Mouse (Mus musculus) small intestine, adult 2 months (tissue): ENCODE data around the gene Dpy19l1. TPM values are rescaled to one million over a fixed set of nuclear protein-coding genes. Genes with fewer than 3 reads are reported as not detected.

Experiments
- H3K27ac ChIP-seq: fragments of 200-500 bp; 2 replicates; pipeline ENCODE4 v1.5.1; 2012; ENCODE audit warnings: low read depth, low read length, control low read depth, inconsistent platforms; ENCODE audit not compliant: insufficient read depth
- H3K27me3 ChIP-seq: fragments of 200-500 bp; 2 replicates; pipeline ENCODE4 v1.6.1; 2012; ENCODE audit warnings: mild to moderate bottlenecking, moderate library complexity, low read length, inconsistent platforms; ENCODE audit not compliant: control insufficient read depth, insufficient read depth
- H3K36me3 ChIP-seq: fragments of 200-500 bp; 2 replicates; pipeline ENCODE4 v1.6.1; 2012; ENCODE audit warnings: mild to moderate bottlenecking, low read length, control low read depth, inconsistent platforms; ENCODE audit not compliant: control insufficient read depth, insufficient read depth
- H3K4me1 ChIP-seq: fragments of 200-500 bp; 2 replicates; pipeline ENCODE4 v1.6.1; 2012; ENCODE audit warnings: low read length, inconsistent platforms, mixed read lengths; ENCODE audit not compliant: control insufficient read depth, insufficient read depth, insufficient read length
- H3K4me3 ChIP-seq: fragments of 200-500 bp; 2 replicates; pipeline ENCODE4 v1.5.1; 2012; ENCODE audit warnings: low read depth, mild to moderate bottlenecking, control low read depth, inconsistent platforms, low read length, moderate library complexity
- CTCF ChIP-seq: fragments of 200-500 bp; IDR thresholded peaks from 2 replicates; pipeline ENCODE4 v1.5.1; 2012; ENCODE audit warnings: low read depth, mild to moderate bottlenecking, control low read depth, inconsistent platforms, low read length, moderate library complexity, mixed read lengths; ENCODE audit not compliant: insufficient replicate concordance, insufficient read length; ENCODE audit errors: extremely low read depth
- POLR2A ChIP-seq: fragments of 200-500 bp; IDR thresholded peaks from 2 replicates; pipeline ENCODE4 v1.6.1; 2012; ENCODE audit warnings: low read depth, mild to moderate bottlenecking, control low read depth, inconsistent platforms, low read length, moderate library complexity
- WGBS: fragments of 180-500 bp; shearing (Covaris S2); methylation state at CpG from one replicate; pipeline ENCODE4 v1.1.7; 2018; 5-methylcytosine and 5-hydroxymethylcytosine counted together
- polyA plus RNA-seq: library from polyadenylated mRNA; depleted of rRNA; stranded (reverse); fragments of >200 nt; gene quantifications from 2 replicates; pipeline ENCODE4 v1.2.3, GENCODE M21; 2012

Gene Dpy19l1
- polyA plus RNA-seq, 1 experiment = 1.5 TPM

GRCm38 (mm10) chr9:24501618-24502017 lies 1.3 kb downstream of the Dpy19l1 start:
- H3K36me3 ChIP-seq = no peaks in the 10 kb centered on the region
- peaks cover 5% of the 10 kb centered on the region for H3K4me1 ChIP-seq
- no peak overlapping the region for H3K4me3 ChIP-seq
- no peaks in the 10 kb centered on the region; the same call in 1 of the 2 replicates for H3K27me3 ChIP-seq
- TF ChIP-seq POLR2A (no peak), CTCF (no peak)
- no peak overlapping the region for H3K27ac ChIP-seq
- 65% methylated on average over 2 of the region's 2 CpGs for WGBS

- H3K4me3 ChIP-seq = no peak overlapping the region
- no peaks in the 10 kb centered on the region for H3K36me3 ChIP-seq
- no peak overlapping the region for H3K27ac ChIP-seq
- H3K27me3 ChIP-seq = no peaks in the 10 kb centered on the region
- 96% methylated on average over 2 of the region's 2 CpGs for WGBS
- TF ChIP-seq POLR2A = no peak
- TF ChIP-seq CTCF = no peak
- peaks cover 4% of the 10 kb centered on the region; the same call in 1 of the 2 replicates for H3K4me1 ChIP-seq
Measured at GRCm38 (mm10) chr9:24496226-24496625, 6.7 kb downstream of the Dpy19l1 start.

- no peaks in the 10 kb centered on the region for H3K27me3 ChIP-seq
- TF ChIP-seq CTCF (no peak), POLR2A (no peak)
- H3K4me3 ChIP-seq = no peak overlapping the region
- H3K27ac ChIP-seq = no peak overlapping the region
- peaks cover 11% of the 10 kb centered on the region; the same call in 1 of the 2 replicates for H3K4me1 ChIP-seq
- no peaks in the 10 kb centered on the region for H3K36me3 ChIP-seq
- 54% methylated on average over 5 of the region's 5 CpGs for WGBS
Measured at GRCm38 (mm10) chr9:24490516-24490915, 12.4 kb downstream of the Dpy19l1 start.

GRCm38 (mm10) chr9:24488425-24489104 lies 14.4 kb downstream of the Dpy19l1 start:
- no peak overlapping the region for H3K27ac ChIP-seq
- H3K4me3 ChIP-seq = no peak overlapping the region
- no peak for TF ChIP-seq POLR2A
- no peak for TF ChIP-seq CTCF
- H3K4me1 ChIP-seq = peaks cover 11% of the 10 kb centered on the region; the same call in 1 of the 2 replicates
- H3K27me3 ChIP-seq = no peaks in the 10 kb centered on the region
- no peaks in the 10 kb centered on the region for H3K36me3 ChIP-seq
- 81% methylated on average over 6 of the region's 6 CpGs for WGBS

GRCm38 (mm10) chr9:24482375-24482774 lies 20.6 kb downstream of the Dpy19l1 start:
- H3K27me3 ChIP-seq = no peaks in the 10 kb centered on the region

GRCm38 (mm10) chr9:24477251-24477650 lies 25.7 kb downstream of the Dpy19l1 start:
- H3K27me3 ChIP-seq = no peaks in the 10 kb centered on the region
- H3K27ac ChIP-seq = no peak overlapping the region
- no peak for TF ChIP-seq CTCF
- TF ChIP-seq POLR2A = no peak
- no peaks in the 10 kb centered on the region for H3K36me3 ChIP-seq
- H3K4me3 ChIP-seq = no peak overlapping the region
- WGBS = 84% methylated on average over 2 of the region's 2 CpGs
- H3K4me1 ChIP-seq = no peaks in the 10 kb centered on the region

More at GRCm38 (mm10) chr9:24482375-24482774, 20.6 kb downstream of the Dpy19l1 start:
- WGBS = 49% methylated on average over 5 of the region's 5 CpGs
- no peak overlapping the region for H3K27ac ChIP-seq
- no peaks in the 10 kb centered on the region for H3K36me3 ChIP-seq
- no peak for TF ChIP-seq CTCF
- TF ChIP-seq POLR2A = no peak
- no peak overlapping the region for H3K4me3 ChIP-seq
- no peaks in the 10 kb centered on the region for H3K4me1 ChIP-seq

GRCm38 (mm10) chr9:24473824-24474223 lies 29.1 kb downstream of the Dpy19l1 start:
- Histone ChIP-seq H3K27me3 (no peaks in the 10 kb centered on the region), H3K4me3 (no peak overlapping the region), H3K36me3 (no peaks in the 10 kb centered on the region), H3K4me1 (no peaks in the 10 kb centered on the region), H3K27ac (no peak overlapping the region)
- TF ChIP-seq POLR2A (no peak), CTCF (no peak)
- 89% methylated on average over 7 of the region's 7 CpGs for WGBS
